Mouse (Mus musculus) kidney, postnatal 36 days (tissue): ENCODE measurements at regions not wholly inside any gene's neighbourhood (a gene's known extent, or its start where the extent isn't known, plus 50 kb on each side); places are given as distances from the start of the nearest gene placed in this dataset.

Experiments
- DNase-seq, 2 experiments: peaks; one replicate each; pipeline ENCODE4 v3.0.0; 2021 to 2022; ENCODE audit warnings: mixed read lengths in 2 of 2

- DNase-seq = no peak
Observed at GRCm38 (mm10) chr3:147181501-147182365, 329.6 kb downstream of the Ttll7 start.

- no peak for DNase-seq
Observed at GRCm38 (mm10) chr3:147182366-147182875, 330.3 kb downstream of the Ttll7 start.

- no peak for DNase-seq
Observed at GRCm38 (mm10) chr3:147183656-147184290, 331.6 kb downstream of the Ttll7 start.

- no peak for DNase-seq
Observed at GRCm38 (mm10) chr3:147189737-147190136, 337.6 kb downstream of the Ttll7 start.

GRCm38 (mm10) chr3:147196626-147197025, 344.5 kb downstream of the Ttll7 start:
- DNase-seq = no peak

GRCm38 (mm10) chr3:147197215-147197614, 345.0 kb downstream of the Ttll7 start:
- peak in 1 of 2 experiments; percentile 8 for DNase-seq

GRCm38 (mm10) chr3:147211127-147211940, 359.2 kb downstream of the Ttll7 start:
- DNase-seq = no peak

- no peak for DNase-seq
Observed at GRCm38 (mm10) chr3:147228663-147229062, 376.5 kb downstream of the Ttll7 start.

- DNase-seq = no peak
Observed at GRCm38 (mm10) chr3:147230594-147230993, 378.4 kb downstream of the Ttll7 start.

GRCm38 (mm10) chr3:147238398-147238797, 386.2 kb downstream of the Ttll7 start:
- DNase-seq = no peak

GRCm38 (mm10) chr3:147240651-147241050, 388.5 kb downstream of the Ttll7 start:
- DNase-seq = no peak

GRCm38 (mm10) chr3:147244911-147245430, 392.8 kb downstream of the Ttll7 start:
- no peak for DNase-seq

GRCm38 (mm10) chr3:147246141-147246540, 394.0 kb downstream of the Ttll7 start:
- no peak for DNase-seq

GRCm38 (mm10) chr3:147249466-147249865, 397.3 kb downstream of the Ttll7 start:
- DNase-seq = no peak

- no peak for DNase-seq
Observed at GRCm38 (mm10) chr3:147249906-147250305, 397.7 kb downstream of the Ttll7 start.

- DNase-seq = no peak
Observed at GRCm38 (mm10) chr3:147252226-147252788, 400.1 kb downstream of the Ttll7 start.

- no peak for DNase-seq
Observed at GRCm38 (mm10) chr3:147252812-147253211, 400.6 kb downstream of the Ttll7 start.

- DNase-seq = no peak
Observed at GRCm38 (mm10) chr3:147254454-147254853, 402.3 kb downstream of the Ttll7 start.

GRCm38 (mm10) chr3:147260958-147261595, 408.9 kb downstream of the Ttll7 start:
- no peak for DNase-seq

- DNase-seq = no peak
Observed at GRCm38 (mm10) chr3:147266556-147266955, 414.4 kb downstream of the Ttll7 start.

GRCm38 (mm10) chr3:147273446-147273845, 421.3 kb downstream of the Ttll7 start:
- DNase-seq = no peak

- DNase-seq = no peak
Observed at GRCm38 (mm10) chr3:147278602-147279001, 426.4 kb downstream of the Ttll7 start.
